Mouse (Mus musculus) layer of hippocampus, adult 8-10 months (tissue): ENCODE data around the gene Cln5. TPM values are rescaled to one million over a fixed set of nuclear protein-coding genes. Genes with fewer than 3 reads are reported as not detected.

Experiments
- DNase-seq, 2 experiments: peaks; one replicate each; pipeline ENCODE4 v3.0.0; 2022; ENCODE audit warnings: low spot score in 2 of 2
- total RNA-seq, 4 experiments: library from RNA; stranded (reverse); gene quantifications; 2 replicates each; pipeline ENCODE4 v1.2.4; 2022

The Cln5 gene
- 10 to 100 TPM; 10.1 to 17.2 (median 13.5) TPM for total RNA-seq

DNA sequence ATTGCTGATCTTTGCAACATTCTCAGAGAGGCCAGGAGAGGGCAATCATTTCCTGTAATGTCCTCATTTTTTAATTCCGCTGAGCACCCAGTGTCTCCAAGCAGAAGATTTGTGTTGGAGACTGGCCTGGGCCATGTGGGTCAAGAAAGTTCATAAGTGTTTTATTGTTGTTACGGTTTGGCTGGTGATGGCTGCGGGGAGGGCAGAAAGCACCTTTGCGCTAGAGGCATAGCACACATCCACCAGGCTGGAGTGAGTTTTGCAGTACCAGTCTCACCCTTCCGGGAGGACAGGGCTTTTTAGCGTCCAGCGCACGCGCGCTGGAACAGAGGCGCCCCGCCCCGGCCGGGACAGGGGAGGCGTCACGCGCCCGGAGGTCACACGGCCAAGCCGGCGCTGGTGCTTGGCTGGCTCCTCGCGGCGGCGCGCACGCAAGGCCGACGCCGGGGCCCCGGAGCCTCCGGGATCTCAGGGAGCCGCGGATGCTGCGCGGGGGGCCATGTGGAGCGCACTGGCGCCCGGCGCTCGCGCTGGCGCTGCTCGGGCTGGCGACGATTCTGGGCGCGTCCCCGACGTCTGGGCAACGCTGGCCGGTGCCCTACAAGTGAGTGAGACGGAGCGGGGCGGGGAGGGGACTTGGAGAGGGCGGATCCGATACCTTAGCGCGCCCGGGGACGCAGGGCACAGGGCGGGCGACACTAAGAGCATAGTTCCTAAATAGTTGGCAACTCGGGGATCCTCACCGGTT lies at the start of gene Cln5:
Cln5 (plus strand) TSS at position 353 of the 748 bp plus-strand sequence.
- DNase-seq, result peak; percentile 84 to 85

DNA sequence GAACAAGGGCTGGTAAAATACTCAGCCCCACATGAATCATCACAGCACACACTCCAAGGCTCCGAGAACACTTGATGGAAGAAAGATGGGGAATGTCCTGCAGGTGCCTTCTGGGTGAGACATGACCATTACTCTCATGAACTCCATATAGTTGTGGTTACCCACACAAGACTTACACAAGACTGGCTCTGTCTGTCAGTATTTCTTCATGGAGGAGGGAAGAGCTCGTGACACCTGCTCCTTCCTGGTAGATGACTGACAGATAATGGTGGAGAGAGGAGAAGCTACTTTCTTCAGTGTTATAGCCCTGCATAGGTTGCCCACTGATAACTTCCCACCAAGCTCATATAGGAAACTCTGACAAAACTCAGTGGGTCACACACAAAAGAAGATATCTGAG lies 40.8 kb upstream of the Cln5 start:
- no peak for DNase-seq

DNA sequence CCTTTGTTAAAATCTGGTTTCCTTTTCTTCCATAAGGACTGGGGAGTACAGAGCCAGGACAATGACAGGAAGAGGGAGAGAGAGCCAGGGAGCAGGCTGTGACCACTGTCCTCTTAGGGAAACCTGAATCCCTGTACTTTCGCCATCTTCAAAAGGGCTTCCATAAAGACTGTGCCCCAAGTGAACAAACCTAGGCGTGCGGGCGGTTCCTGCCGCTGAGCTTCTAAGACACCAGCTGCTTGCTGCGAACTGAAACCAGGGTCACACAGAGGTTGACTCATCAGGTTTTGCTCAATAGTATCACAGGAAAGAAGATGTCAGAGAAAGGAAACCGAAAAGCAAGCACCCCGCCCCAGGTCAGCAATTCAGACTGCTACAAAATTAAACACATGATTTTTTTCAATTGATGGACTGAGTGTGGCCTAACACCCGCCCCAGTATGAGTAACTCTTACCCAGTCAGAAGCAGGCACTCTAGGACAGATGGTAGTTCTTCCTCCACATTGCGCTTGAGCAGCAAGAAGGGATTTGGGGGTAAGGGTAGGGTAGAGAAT lies 36.7 kb upstream of the Cln5 start:
- DNase-seq, result no peak

DNA sequence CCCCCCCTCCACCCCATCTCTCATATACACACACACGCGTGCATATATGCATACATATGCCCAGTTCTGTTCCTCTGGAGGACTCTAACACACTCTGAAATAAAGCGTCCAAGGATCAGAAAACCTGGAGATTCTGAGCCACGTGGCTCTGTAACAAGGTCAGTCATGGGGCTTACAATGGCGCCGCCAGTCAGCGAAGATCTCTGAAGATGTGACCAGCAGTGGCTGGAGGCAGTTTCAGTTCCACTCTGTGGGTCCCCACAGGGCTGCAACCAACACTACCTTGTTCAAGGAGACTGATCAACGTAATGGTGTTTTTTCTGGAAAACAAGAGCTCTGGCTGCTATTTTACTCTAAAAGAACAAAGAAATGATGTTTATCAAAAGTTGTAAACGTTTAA lies 35.9 kb upstream of the Cln5 start:
- no peak for DNase-seq

DNA sequence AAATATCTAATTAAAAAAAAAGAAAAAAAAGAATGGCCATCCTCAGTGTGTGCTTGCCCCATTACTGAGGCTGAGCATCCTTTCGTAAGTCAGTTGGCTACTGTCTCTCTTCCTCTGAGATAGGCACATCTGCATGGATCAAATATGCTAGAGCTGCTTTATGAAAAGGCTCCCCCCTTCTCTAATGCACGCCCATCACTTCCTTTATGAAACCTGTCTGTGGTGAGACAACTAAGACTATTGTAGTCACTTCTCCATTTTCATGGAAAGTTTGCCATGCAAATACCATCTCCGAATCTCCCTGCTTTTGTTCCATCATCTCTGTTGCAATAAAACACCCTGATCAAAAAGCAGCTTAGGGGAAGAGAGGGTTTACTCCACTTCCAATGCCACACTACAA lies 33.0 kb upstream of the Cln5 start:
- DNase-seq, result no peak

- no peak for DNase-seq
These were observed 23.3 kb upstream of the Cln5 start, which contains the start of gene Acod1 for GRCm38 (mm10) chr14:103046677-103047076. Gene Acod1 (plus strand): TSS chr14:103046977.

DNA sequence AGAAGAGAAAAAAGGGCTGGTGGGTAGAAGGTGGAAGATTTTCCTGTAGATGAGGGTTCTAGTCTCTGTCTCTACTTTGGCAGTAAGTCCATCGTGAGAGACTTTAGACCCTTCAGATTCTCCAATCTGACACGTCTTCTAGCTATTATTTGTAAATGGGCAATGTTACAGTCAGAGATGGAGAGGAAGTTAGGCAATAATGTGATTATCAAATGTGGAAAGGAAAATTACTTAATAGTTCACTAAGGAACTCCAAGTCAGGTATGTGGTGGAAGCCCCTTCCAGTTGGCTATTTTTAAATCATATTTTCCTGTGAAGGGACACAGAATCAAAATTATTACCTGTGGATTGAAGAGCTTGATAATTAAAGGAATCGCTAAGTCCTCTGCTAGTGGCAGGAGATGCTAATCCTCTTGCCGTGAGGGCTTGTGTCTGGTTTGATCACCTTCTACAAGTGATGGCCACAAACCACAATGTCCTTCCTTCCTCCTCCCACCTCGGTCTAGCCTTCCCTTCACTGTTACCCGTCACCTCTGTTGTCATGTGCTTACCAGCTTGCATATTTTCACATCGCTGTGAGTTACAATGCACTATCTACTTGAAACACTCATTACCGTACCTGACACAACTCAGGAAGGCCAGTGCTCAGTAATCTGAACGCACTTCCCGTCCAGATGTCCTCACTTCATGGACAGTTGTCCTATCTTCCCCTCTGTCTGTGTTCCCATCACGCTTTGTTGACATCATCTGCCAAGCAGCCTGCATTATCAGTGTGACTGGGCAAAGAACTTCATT lies 21.5 kb upstream of the Cln5 start:
- no peak for DNase-seq

GRCm38 (mm10) chr14:103051159-103051769 lies 18.8 kb upstream of the Cln5 start:
- DNase-seq, result peak; percentile 51 to 76

GRCm38 (mm10) chr14:103054731-103055130 lies 15.3 kb upstream of the Cln5 start:
- DNase-seq, result no peak

DNA sequence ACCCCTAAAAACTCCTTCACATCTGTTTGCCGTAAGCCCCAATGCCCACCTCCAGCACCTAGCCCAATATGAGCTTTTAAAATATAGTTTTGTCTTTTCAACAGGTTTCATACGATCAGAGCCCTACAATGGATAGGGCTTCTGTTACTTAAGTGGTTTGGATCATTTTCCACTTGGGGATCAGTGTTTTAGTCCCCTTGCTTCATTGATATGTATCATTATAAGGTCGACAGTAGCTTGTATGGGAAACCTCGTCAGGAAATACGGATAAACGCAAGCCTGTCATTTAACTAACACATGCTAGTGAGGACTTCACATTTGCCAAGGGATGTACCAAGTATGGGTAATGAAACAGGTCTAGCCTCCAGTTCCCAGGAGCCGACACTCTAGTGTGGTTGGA lies 13.4 kb upstream of the Cln5 start:
- no peak for DNase-seq

DNA sequence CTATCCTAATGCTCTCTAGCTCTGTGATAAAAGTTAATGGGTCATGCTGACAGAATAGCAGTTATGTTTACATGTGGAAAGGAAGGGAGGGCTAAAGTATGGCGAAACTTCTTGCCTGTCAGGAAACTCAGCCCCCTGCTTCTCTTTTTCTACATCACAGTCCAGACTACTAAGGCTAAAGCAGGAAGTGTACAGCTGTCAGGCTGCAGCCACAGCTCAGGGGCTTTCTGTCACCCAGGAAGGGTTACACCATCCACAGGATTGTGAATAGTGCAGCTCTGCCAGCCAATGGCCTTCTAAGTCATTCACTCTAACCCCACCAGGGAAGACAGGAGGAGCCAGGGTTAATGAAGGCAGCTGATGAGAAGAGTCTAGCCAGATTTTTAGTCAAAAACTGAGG lies 11.0 kb upstream of the Cln5 start:
- DNase-seq, result no peak

DNA sequence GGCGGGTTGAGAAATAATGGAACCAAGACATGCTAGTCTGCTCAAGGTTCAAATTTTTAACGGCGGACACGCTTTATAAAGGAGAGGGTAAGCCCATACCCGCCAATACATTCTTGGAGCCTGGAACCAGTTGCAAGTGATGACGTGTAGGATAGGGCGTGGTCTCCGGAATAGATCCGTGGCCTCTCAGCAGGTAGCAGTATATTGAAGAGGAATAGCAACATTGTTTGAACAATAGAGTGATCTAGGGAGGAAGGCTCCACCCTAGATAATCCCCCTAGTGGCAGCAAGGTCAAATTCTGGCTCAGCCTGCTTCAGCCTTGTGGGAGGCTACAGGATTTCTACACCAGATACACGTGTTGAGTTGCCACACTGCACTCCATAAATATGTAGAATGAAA lies 10.5 kb upstream of the Cln5 start:
- no peak for DNase-seq

DNA sequence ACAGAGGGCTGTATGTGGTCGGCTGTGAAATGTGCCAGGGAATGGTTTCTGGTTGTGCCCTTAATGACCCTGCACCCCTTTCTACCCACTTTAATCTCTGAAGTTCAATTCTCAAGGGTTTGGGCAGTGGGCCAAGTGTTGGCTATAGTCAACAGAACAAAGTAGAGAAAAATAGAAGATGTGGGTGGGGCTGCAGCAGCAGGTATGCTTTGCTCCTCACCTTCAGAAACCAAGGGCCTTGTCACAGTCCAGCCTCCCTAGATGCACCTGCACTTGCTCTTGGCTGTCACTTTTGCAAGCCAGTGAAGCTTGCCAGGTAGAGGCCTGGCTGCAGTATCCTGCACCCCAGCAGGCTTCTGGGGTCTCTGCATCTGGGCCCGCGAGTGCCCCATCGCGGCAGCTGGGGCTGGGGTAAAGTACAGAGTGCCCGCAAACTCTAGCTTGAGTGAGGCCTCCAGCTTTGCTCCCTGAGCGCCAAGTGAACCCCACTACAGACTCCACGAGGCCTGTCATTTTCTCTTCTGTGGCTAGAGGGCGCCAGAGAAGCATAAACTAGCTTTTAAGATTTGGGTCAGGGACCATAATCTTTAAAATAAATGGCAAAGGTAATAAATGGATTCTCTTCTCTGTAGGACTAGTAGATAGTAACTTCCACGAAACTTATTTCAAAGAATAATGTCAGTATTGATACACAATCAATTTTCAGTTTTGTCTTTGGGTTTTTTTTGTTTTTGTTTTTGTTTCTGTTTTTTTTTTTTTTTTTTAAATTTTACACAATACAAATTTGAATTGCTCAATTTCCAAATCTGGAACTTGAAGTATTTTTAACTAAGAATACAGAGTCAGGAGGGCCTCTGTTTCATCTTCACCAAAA lies 4.5 kb upstream of the Cln5 start:
- DNase-seq, result peak in 1 of 2 experiments; percentile 80

- no peak for DNase-seq
These were observed 552 bp upstream of the Cln5 start for GRCm38 (mm10) chr14:103069465-103069863.

GRCm38 (mm10) chr14:103070790-103071189 lies 774 bp downstream of the Cln5 start:
- DNase-seq, result no peak

DNA sequence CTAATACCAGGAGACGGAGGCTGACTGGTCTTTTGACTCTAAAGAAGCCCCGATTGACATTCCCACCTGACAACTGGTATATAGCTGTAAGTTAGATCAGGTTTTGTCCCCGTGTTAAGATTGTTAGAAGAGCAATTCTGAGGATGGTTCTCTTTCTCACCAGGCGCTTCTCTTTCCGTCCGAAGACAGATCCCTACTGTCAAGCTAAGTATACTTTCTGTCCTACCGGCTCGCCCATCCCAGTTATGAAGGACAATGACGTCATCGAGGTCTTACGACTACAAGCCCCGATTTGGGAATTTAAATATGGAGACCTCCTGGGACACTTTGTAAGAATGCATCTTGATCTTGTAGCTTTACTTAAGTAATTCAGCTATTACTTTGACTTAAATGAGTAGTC lies 1.5 kb downstream of the Cln5 start:
- no peak for DNase-seq

DNA sequence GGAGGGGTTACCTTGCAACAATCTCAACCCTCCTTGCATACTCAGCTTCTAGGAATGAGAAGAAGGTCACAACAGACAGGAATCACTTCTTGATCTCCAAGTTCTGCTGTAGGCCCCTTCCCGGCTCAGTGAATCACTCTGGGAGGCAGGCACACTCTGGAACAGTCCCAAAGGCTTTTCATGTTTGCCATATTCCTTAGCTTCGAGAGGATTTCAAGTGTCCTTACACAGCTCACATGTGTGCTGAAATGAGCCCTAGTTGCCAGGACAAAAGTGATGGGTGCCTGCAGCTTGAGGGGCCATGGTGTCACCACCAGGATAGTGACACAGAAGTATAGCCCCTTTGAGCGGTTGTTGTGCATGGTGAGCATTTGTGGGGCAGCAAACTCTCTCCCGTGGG lies 2.7 kb downstream of the Cln5 start:
- DNase-seq, result no peak

GRCm38 (mm10) chr14:103073825-103074224 lies 3.8 kb downstream of the Cln5 start:
- no peak for DNase-seq

DNA sequence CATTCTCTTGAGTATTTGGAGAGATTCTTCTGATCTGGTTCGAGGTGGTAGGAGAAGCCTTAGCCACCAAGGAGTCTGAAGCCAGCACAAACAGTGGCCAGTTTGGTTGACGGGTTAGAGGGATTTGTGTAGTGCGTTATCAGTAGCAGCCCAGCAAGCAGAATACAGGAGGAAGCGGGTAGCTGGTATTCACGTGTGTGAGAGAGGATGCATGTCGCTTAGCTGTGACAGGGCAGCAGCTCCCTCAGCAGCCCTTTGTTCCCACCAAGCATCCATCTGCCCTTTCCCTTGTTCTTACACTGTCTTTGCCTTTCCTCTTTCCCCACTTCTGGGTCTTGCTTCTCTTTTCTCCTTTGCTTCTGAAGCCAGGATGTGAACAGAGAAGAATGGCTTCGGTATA lies 5.2 kb downstream of the Cln5 start:
- DNase-seq, result no peak

DNA sequence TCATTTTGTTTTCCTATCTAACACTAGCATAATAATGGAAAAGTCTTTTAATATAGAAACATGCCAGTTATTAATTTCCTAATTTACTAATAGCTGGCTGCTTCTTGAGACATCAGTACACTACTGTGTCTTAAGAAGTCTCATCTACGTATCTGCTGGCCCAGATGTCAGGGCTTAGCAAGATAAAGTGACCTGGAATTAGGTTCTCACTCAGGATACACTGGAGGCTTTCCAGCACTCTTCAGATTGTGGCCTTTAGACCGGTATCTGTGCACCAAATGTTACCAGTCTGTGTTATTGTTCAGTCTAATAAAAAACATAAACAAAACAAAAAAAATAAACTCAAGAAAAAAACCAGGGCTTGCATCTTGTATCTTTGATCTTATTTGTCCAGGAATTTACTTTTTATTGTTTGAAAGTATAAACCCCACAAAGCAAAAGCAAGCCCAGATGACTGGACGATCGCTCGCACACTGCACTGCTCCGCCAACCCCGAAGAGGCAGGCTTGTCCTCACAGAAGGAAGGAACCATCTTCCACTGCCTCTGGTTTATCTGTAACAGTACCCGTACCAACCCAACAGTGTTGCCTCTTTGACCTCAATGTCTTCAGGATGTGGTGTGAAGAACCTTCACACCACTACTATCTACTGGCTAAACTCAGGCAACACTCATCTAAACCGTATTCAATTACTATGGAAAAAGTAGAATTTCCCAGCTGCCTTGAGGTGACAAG lies 7.4 kb downstream of the Cln5 start:
- no peak for DNase-seq
